ENCODE assay signal across 8 mouse cellular contexts in genomic region chr13:21233732-21234705, GRCm38 (mm10). TPM values are rescaled to one million over a fixed set of nuclear protein-coding genes. Genes with fewer than 3 reads are reported as not detected.
DNase-seq lines count a peak whose midpoint lies in the region; ATAC-seq and TF ChIP-seq lines count a peak whose summit lies in the region.

No protein-coding gene starts in this region.

- ATAC-seq in erythroblast, adult 5-6 weeks (replicated peaks; ENCODE audit: low FRiP score, poor library complexity, severe bottlenecking) = peak; percentile 90
- ATAC-seq in heart, embryonic 11.5 days (replicated peaks; ENCODE audit: insufficient number of reproducible peaks, low FRiP score, low TSS enrichment) = peak; percentile 96
- peak; percentile 96 for ATAC-seq in kidney, embryonic 15.5 days (replicated peaks; ENCODE audit: low FRiP score)

- peak overlapping the region; percentile 62 for H3K9ac ChIP-seq in heart, embryonic 11.5 days (ENCODE audit: low read depth, low read length)
- H3K9ac ChIP-seq in kidney, embryonic 15.5 days = peak overlapping the region; percentile 54

- H3K36me3 ChIP-seq in C2C12 (ENCODE audit: control insufficient read depth, insufficient read depth) = no peaks in the 10 kb centered on the region
- no peaks in the 10 kb centered on the region for H3K36me3 ChIP-seq in heart, embryonic 11.5 days (ENCODE audit: control insufficient read depth, insufficient read depth, low read length)
- H3K36me3 ChIP-seq in kidney, embryonic 15.5 days = no peaks in the 10 kb centered on the region

- peak; percentile 20 for TF ChIP-seq CTCF in C2C12 (IDR thresholded peaks at IDR 0.05; ENCODE audit: control insufficient read depth, insufficient read depth, insufficient read length)
- peak; percentile 87 for TF ChIP-seq CTCF in brain, embryonic 14.5 days (IDR thresholded peaks at IDR 0.05; ENCODE audit: borderline replicate concordance, extremely low read depth, insufficient read depth, insufficient read length)

- no peaks in the 10 kb centered on the region for H3K9me3 ChIP-seq in heart, embryonic 11.5 days (replicated peaks; ENCODE audit: control insufficient read depth, low read length)
- H3K9me3 ChIP-seq in kidney, embryonic 15.5 days (replicated peaks) = no peaks in the 10 kb centered on the region; the same call in 1 of the 2 replicates

- DNase-seq in brain, embryonic 14.5 days (ENCODE audit: low read depth) = peak; percentile 92
- DNase-seq in liver = peak; percentile 84
- peak; percentile 10 to 57 for DNase-seq in monocyte, adult 2 months (ENCODE audit: low read depth in 1 of 2, low spot score in 2 of 2)
- DNase-seq in spleen, postnatal 14 days (ENCODE audit: low spot score in 2 of 2) = peak; percentile 48 to 59

- peak overlapping the region; percentile 33 for H3K4me3 ChIP-seq in C2C12 (ENCODE audit: insufficient read depth, poor library complexity, severe bottlenecking)
- peak overlapping the region; percentile 63 for H3K4me3 ChIP-seq in heart, embryonic 11.5 days (ENCODE audit: low read depth, low read length)
- H3K4me3 ChIP-seq in kidney, embryonic 15.5 days (replicated peaks) = peak overlapping the region; percentile 57

- H3K4me1 ChIP-seq in heart, embryonic 11.5 days (ENCODE audit: control insufficient read depth, insufficient read depth, low read length) = no peaks in the 10 kb centered on the region
- H3K4me1 ChIP-seq in kidney, embryonic 15.5 days = no peaks in the 10 kb centered on the region

- H3K4me2 ChIP-seq in heart, embryonic 11.5 days = peak overlapping the region; percentile 79
- H3K4me2 ChIP-seq in kidney, embryonic 15.5 days = peak overlapping the region; percentile 81

- no peaks in the 10 kb centered on the region for H3K79me3 ChIP-seq in C2C12 (ENCODE audit: low read depth)

- WGBS in heart, embryonic 11.5 days (ENCODE audit: insufficient replicate concordance) = under 1% methylated on average over 43 of the region's 43 CpGs
- under 1% methylated on average over 43 of the region's 43 CpGs for WGBS in kidney, embryonic 15.5 days

- H3K27me3 ChIP-seq in C2C12 (ENCODE audit: control insufficient read depth, insufficient read depth, insufficient read length) = no peaks in the 10 kb centered on the region
- no peaks in the 10 kb centered on the region for H3K27me3 ChIP-seq in heart, embryonic 11.5 days (ENCODE audit: control insufficient read depth, insufficient read depth, low read length)
- H3K27me3 ChIP-seq in kidney, embryonic 15.5 days = no peaks in the 10 kb centered on the region

- no peaks in the 10 kb centered on the region for H3K79me2 ChIP-seq in C2C12 (ENCODE audit: control insufficient read depth, insufficient read depth)

- TF ChIP-seq POLR2A in brain, embryonic 14.5 days (IDR thresholded peaks at IDR 0.05; ENCODE audit: borderline replicate concordance, extremely low read depth, insufficient read depth, insufficient read length, poor library complexity, severe bottlenecking) = no peak

- H3K27ac ChIP-seq in heart, embryonic 11.5 days (ENCODE audit: low read depth, low read length) = no peak overlapping the region
- H3K27ac ChIP-seq in kidney, embryonic 15.5 days = peak overlapping the region; percentile 68; the same call in 1 of the 2 replicates

- peak overlapping the region; percentile 45 for H3ac ChIP-seq in C2C12 (ENCODE audit: control insufficient read depth, insufficient read length, low read depth)

TF ChIP-seq in C2C12, 6 proteins besides CTCF, POLR2A, EP300 and RAD21:
- TF ChIP-seq MYOD1 (IDR thresholded peaks at IDR 0.05; ENCODE audit: control insufficient read depth, insufficient read length, low read depth) = no peak
- peak; percentile 68 for TF ChIP-seq USF1 (IDR thresholded peaks at IDR 0.05; ENCODE audit: low read depth)

RNA-seq across cellular contexts. Expression of gene Trim27, which starts 54.8 kb away (rescaled TPM):
- polyA plus RNA-seq in C2C12 (2012; fragmentation: generic; extraction: Trizol) = 105 TPM
- polyA plus RNA-seq in brain, embryonic 14.5 days (2012; rRNA removed) = 67.8 and 78.2 TPM in 2 replicates
- 11.9 and 18.4 TPM in 2 replicates for total RNA-seq in erythroblast, adult 5-6 weeks (2015; ENCODE audit: low replicate concordance)
- total RNA-seq in erythroblast, adult 5-6 weeks (2017; ENCODE audit: low replicate concordance) = 37.4 and 42.5 TPM in 2 replicates
- 94.9 and 102 TPM in 2 replicates for polyA plus RNA-seq in heart, embryonic 11.5 days (2014; fragmentation: Nextera tagmentation; extraction: Ambion mirVana)
- polyA plus RNA-seq in kidney, embryonic 15.5 days (2015; fragmentation: Nextera tagmentation; extraction: Ambion mirVana) = 136 and 139 TPM in 2 replicates

RNA-seq across cellular contexts. Expression of gene Gpx5, which starts 58.5 kb away (rescaled TPM):
- polyA plus RNA-seq in C2C12 (2012; fragmentation: generic; extraction: Trizol) = not detected
- polyA plus RNA-seq in brain, embryonic 14.5 days (2012; rRNA removed) = 0.08 TPM in 2 replicates
- total RNA-seq in erythroblast, adult 5-6 weeks (2015; ENCODE audit: low replicate concordance) = not detected in 2 replicates
- total RNA-seq in erythroblast, adult 5-6 weeks (2017; ENCODE audit: low replicate concordance) = not detected in 2 replicates
- not detected in 2 replicates for polyA plus RNA-seq in heart, embryonic 11.5 days (2014; fragmentation: Nextera tagmentation; extraction: Ambion mirVana)
- polyA plus RNA-seq in kidney, embryonic 15.5 days (2015; fragmentation: Nextera tagmentation; extraction: Ambion mirVana) = not detected in 2 replicates

Comparison
In these comparisons a context has a peak if more than half of its experiments do, and no peak if none do; other contexts are left out.
1. DNase-seq: peak in every context shown above with its lines; median percentile 92 in brain, embryonic 14.5 days; 84 in liver; 54 in spleen, postnatal 14 days; 34 in monocyte, adult 2 months.